Mouse (Mus musculus) ES-E14 (cell line): Measurements from ENCODE around the gene Cop1. TPM values are rescaled to one million over a fixed set of nuclear protein-coding genes. Genes with fewer than 3 reads are reported as not detected.
"Not testable (repeated sequence)": the region's sequence is repeated elsewhere in the genome, so short reads cannot be mapped to it uniquely, and the experiment has no call there.

Experiments
- DNase-seq: peaks from one replicate; pipeline ENCODE4 v3.0.0-alpha.2; 2013; ENCODE audit warnings: low read depth, low spot score
- H3K27ac ChIP-seq: 2 replicates; pipeline ENCODE4 v1.5.1; 2012; ENCODE audit warnings: low read depth, mild to moderate bottlenecking, low read length, moderate library complexity, mixed read lengths; ENCODE audit not compliant: poor library complexity, insufficient read depth, severe bottlenecking
- H3K36me3 ChIP-seq: 2 replicates; pipeline ENCODE4 v1.6.1; 2012; ENCODE audit warnings: mild to moderate bottlenecking, low read length, moderate library complexity, mixed read lengths; ENCODE audit not compliant: control insufficient read depth, poor library complexity, insufficient read depth, severe bottlenecking
- H3K4me1 ChIP-seq, 2 experiments: fragments of 150-350 bp in 1 of 2; sonication (generic) in 1 of 2; 2 replicates each; pipeline ENCODE4 v1.6.1; 2012; ENCODE audit warnings: low read length in 2 of 2, mild to moderate bottlenecking in 1 of 2, mixed read lengths in 1 of 2; ENCODE audit not compliant: control insufficient read depth in 2 of 2, insufficient read depth in 2 of 2, poor library complexity in 1 of 2
- H3K4me3 ChIP-seq, 2 experiments: fragments of 150-350 bp in 1 of 2; sonication (generic) in 1 of 2; 2 replicates each; pipeline ENCODE4 v1.5.1; 2012; ENCODE audit warnings: low read length in 2 of 2, low read depth in 1 of 2, mild to moderate bottlenecking in 1 of 2, mixed read lengths in 1 of 2; ENCODE audit not compliant: insufficient read depth in 1 of 2, poor library complexity in 1 of 2, severe bottlenecking in 1 of 2
- H3K9ac ChIP-seq: 2 replicates; pipeline ENCODE4 v1.6.1; 2012; ENCODE audit warnings: low read depth, mild to moderate bottlenecking, low read length, mixed read lengths; ENCODE audit not compliant: poor library complexity, insufficient read depth, severe bottlenecking
- H3K9me3 ChIP-seq: fragments of 150-350 bp; sonication (generic); 2 replicates; pipeline ENCODE4 v1.6.1; 2012; ENCODE audit warnings: low read depth, mild to moderate bottlenecking, low read length; ENCODE audit not compliant: control insufficient read depth, insufficient read depth
- CHD2 ChIP-seq: IDR thresholded peaks from 2 replicates; pipeline ENCODE4 v1.6.1; 2014; ENCODE audit warnings: mild to moderate bottlenecking, low read depth, low read length, inconsistent platforms
- HCFC1 ChIP-seq: IDR thresholded peaks from 2 replicates; pipeline ENCODE4 v1.6.1; 2012; ENCODE audit warnings: low read length, inconsistent platforms, borderline replicate concordance; ENCODE audit not compliant: insufficient read depth
- MAFK ChIP-seq: IDR thresholded peaks from 2 replicates; pipeline ENCODE4 v1.6.1; 2014; ENCODE audit warnings: mild to moderate bottlenecking, low read depth, low read length, inconsistent platforms; ENCODE audit not compliant: insufficient read depth
- ZC3H11A ChIP-seq: IDR thresholded peaks from 2 replicates; pipeline ENCODE4 v1.6.1; 2012; ENCODE audit warnings: low read depth, mild to moderate bottlenecking, inconsistent platforms, low read length, borderline replicate concordance
- ZNF384 ChIP-seq: IDR thresholded peaks from 2 replicates; pipeline ENCODE4 v1.6.1; 2012; ENCODE audit warnings: low read depth, low read length, inconsistent platforms
- in situ Hi-C, 2 experiments: fragments of 600-800 bp; cut with MboI; formaldehyde crosslinking; loops; one replicate each; pipeline ENCODE4 v1.15.1; 2025; ENCODE audit warnings: low sequenced_read_pairs in 2 of 2, inconsistent platforms in 1 of 2; ENCODE audit not compliant: unreplicated experiment in 2 of 2
- total RNA-seq: library from RNA; depleted of rRNA; stranded (reverse); fragments of 300-350 nt; gene quantifications from 2 replicates; pipeline ENCODE4 v1.2.3, GENCODE M21; 2012; rRNA removed

Cop1 gene
- total RNA-seq, result 75.7 and 92.3 TPM in 2 replicates

DNA sequence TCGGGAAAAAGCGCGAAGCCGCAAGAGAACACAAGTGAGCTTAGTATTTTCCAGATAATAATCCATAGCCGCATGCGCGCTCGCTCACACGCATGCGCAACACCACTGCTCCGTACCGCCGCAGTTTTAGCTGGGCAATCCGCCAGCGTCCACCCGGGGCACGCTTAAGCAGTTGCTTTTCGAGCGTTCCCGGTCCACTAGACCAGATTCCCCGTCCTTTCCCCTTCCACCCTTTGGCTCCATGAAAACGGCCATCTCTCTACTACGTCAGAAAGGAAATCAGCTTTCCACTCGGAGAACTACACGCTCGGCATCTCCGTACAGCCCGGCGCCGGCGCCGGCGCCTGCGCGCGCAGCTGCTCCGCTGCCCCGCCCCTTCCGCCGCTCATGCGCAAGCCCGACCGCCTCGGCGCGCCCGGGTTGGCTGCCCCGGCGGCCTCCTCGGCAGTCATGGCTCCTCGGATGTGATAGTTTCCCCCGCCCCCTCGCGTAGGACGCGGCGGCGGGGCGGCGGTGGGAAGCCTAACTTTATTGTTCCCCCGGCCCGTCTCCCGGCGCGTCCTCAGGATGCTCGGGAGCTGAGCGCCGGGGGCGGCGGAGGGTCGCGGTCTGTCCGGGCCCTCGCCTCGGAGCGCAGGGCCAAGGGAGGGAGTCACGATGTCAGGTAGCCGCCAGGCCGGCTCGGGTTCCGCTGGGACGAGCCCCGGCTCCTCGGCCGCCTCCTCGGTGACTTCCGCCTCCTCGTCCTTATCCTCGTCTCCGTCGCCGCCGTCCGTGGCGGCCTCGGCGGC lies at the start of gene Cop1:
Gene Cop1, plus strand, starts transcription at position 540 of the 791 bp plus-strand sequence.
- Histone ChIP-seq H3K9ac (peak within 1 kb of the TSS; percentile 100), H3K4me3 (peak within 1 kb of the TSS; percentile 80 to 95), H3K27ac (peak within 1 kb of the TSS; percentile 97)
- H3K36me3 ChIP-seq, H3K4me1 ChIP-seq, in situ Hi-C loops, H3K9me3 ChIP-seq: not testable (repeated sequence)
- TF ChIP-seq HCFC1, result peak; percentile 58; the same call in 1 of the 2 replicates
- DNase-seq, result peak; percentile 73

DNA sequence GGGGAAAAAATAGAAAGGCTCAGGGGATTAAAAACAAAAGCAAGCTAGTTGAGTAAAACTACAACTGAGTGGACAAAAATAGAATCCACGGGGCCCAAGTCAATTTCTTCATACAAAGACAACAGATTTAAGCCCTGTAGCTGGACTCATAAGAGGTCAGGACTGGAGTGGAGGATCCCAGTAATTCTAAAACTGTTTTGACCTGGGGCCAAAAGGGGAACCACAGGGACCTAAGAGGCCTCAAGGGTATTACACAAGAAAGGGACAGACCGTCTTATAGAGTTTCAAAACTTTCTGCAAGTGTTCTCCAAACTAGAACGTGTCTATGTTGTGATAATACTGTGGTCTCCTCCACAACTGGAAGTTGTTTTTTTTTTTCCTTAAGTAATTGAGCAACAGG lies 45.4 kb upstream of the Cop1 start:
- DNase-seq, result no peak
- no peaks in the 10 kb centered on the region for H3K9me3 ChIP-seq
- in situ Hi-C loops, result no loop called here

DNA sequence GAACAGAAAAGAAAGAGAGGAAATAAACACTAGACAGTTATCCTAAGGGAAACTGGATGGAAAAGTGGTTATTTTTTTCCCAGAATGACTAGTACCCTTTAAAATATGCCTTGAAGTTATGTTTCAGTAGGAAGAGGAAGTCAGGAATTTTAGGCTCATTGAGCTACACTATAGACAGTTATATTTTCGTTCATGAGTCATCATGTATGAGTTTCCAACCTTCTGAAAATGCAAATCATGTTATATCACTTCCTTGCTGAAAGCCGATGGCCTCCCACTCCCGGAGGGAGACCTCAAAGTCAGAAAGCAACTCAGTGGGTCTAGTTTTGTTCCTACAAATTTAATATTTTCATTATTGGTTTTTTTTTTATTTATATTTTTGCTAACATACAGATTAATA lies 33.5 kb upstream of the Cop1 start:
- no peak overlapping the region for H3K4me3 ChIP-seq
- no peaks in the 10 kb centered on the region for H3K36me3 ChIP-seq
- H3K9me3 ChIP-seq, result no peaks in the 10 kb centered on the region
- H3K4me1 ChIP-seq, result no peaks in the 10 kb centered on the region
- no peak for DNase-seq
- H3K27ac ChIP-seq, result no peak overlapping the region
- H3K9ac ChIP-seq, result no peak overlapping the region
- TF ChIP-seq MAFK (no peak), ZC3H11A (no peak), ZNF384 (no peak), HCFC1 (no peak), CHD2 (no peak)
- in situ Hi-C loops, result no loop called here

More for the DNA sequence above, 45.4 kb upstream of the Cop1 start:
- no peak overlapping the region for H3K9ac ChIP-seq
- no peak overlapping the region for H3K27ac ChIP-seq
- no peaks in the 10 kb centered on the region for H3K36me3 ChIP-seq
- no peak for TF ChIP-seq ZC3H11A
- no peaks in the 10 kb centered on the region for H3K4me1 ChIP-seq
- H3K4me3 ChIP-seq, result no peak overlapping the region

DNA sequence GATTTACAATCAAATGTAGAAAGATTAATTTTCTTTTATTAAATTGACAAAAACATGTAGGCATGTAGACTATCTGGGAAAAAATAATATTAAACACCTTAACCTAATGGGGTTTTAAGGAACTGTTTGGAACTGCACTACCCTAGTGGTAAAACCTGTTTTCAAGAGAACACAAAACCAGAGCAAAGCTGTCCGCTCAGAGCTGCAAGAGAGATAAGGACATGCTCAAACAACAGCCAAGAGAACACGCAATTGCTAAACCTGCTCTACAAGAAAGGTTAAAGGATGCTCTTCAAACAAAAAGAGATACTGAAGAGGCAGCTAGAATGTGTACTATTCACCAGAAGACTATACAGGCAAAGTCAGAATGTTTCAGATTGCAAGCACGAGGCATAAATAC lies 32.5 kb upstream of the Cop1 start:
- H3K9ac ChIP-seq, result no peak overlapping the region
- DNase-seq, result no peak
- H3K36me3 ChIP-seq, result no peaks in the 10 kb centered on the region
- TF ChIP-seq ZNF384 (no peak), ZC3H11A (no peak), HCFC1 (no peak), CHD2 (no peak), MAFK (no peak)
- H3K9me3 ChIP-seq, result no peaks in the 10 kb centered on the region
- H3K4me3 ChIP-seq, result no peak overlapping the region
- in situ Hi-C loops, result no loop called here
- H3K4me1 ChIP-seq, result no peaks in the 10 kb centered on the region
- H3K27ac ChIP-seq, result no peak overlapping the region

DNA sequence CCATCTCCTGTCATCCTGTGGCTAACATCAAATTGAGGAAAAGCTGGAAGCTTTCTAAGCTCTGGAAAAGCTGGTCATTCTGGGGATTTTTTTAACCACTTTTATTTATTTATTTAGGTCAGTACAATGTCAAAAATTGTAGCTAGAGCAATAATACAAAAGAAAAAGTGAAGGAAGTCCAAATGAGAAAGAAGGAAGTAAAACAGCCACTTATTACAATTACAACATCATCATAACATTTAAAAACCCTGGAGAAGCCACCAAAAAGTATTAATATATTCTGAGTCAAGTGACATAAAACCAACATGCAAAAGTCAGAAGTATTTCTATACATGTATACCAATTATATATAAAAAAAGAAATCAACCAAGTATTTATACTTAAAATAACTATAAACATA lies 30.9 kb upstream of the Cop1 start:
- Histone ChIP-seq H3K27ac (no peak overlapping the region), H3K4me1 (no peaks in the 10 kb centered on the region), H3K36me3 (no peaks in the 10 kb centered on the region), H3K9ac (no peak overlapping the region), H3K9me3 (no peaks in the 10 kb centered on the region), H3K4me3 (no peak overlapping the region)
- TF ChIP-seq ZC3H11A (no peak), MAFK (no peak), HCFC1 (no peak), CHD2 (no peak), ZNF384 (no peak)
- in situ Hi-C loops, result no loop called here
- no peak for DNase-seq
